Mouse (Mus musculus) bone marrow, adult 2 months (tissue): ENCODE results near the gene Slc38a3. TPM values are rescaled to one million over a fixed set of nuclear protein-coding genes. Genes with fewer than 3 reads are reported as not detected.
A peak's percentile ranks its signal among the peaks of the same experiment; 100 is the strongest.
"Not testable (repeated sequence)": the region's sequence is repeated elsewhere in the genome, so short reads cannot be mapped to it uniquely, and the experiment has no call there.

ENCODE experiments used
- H3K27ac ChIP-seq: fragments of 200-500 bp; 2 replicates; pipeline ENCODE4 v1.5.1; 2012; ENCODE audit warnings: low read depth, mild to moderate bottlenecking, control low read depth, inconsistent platforms, low read length; ENCODE audit not compliant: control insufficient read depth, poor library complexity, insufficient read depth
- H3K4me1 ChIP-seq: fragments of 200-500 bp; 2 replicates; pipeline ENCODE4 v1.6.1; 2011; ENCODE audit warnings: low read length; ENCODE audit not compliant: control insufficient read depth, insufficient read depth
- H3K4me3 ChIP-seq: fragments of 200-500 bp; replicated peaks from 2 replicates; pipeline ENCODE3; 2011; ENCODE audit warnings: mild to moderate bottlenecking, low read depth, low read length, control low read depth; ENCODE audit not compliant: control insufficient read depth
- CTCF ChIP-seq: fragments of 200-500 bp; IDR thresholded peaks from 2 replicates; pipeline ENCODE4 v1.5.1; 2011; ENCODE audit warnings: low read length, control low read depth; ENCODE audit not compliant: control insufficient read depth, insufficient read depth
- POLR2A ChIP-seq: fragments of 200-500 bp; IDR thresholded peaks from 2 replicates; pipeline ENCODE4 v1.6.1; 2011; ENCODE audit warnings: low read depth, mild to moderate bottlenecking, control low read depth, low read length, borderline replicate concordance; ENCODE audit not compliant: control insufficient read depth
- WGBS: fragments of 180-500 bp; shearing (Covaris S2); methylation state at CpG from one replicate; pipeline ENCODE4 v1.1.7; 2018; 5-methylcytosine and 5-hydroxymethylcytosine counted together
- polyA plus RNA-seq: library from polyadenylated mRNA; stranded (reverse); fragments of >200 nt; gene quantifications from 2 replicates; pipeline ENCODE4 v1.2.4, GENCODE M21; 2011; ENCODE audit warnings: low replicate concordance; ENCODE audit not compliant: missing spikeins, insufficient read depth, insufficient read length

Slc38a3 gene
- polyA plus RNA-seq, 1 experiment = 4.7 TPM

DNA sequence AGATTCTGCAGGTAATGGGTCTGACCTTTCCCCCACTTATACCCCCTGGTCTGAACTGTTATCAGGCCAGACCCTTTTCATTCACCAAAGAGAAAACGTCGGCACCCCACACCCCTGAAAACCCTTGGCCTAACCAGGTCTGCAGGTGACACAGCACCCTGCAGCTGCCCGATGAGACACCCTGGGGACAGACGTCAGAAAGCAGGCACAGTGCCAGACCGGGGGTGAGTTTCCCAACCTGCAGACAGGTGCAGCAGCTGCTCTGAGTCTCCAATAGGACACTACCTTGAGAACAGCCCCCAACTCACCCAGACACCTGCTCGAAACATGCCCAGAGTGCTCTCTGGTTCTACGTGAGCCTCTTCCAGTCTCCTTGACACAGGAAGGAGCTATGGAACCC lies 19.6 kb upstream of the Slc38a3 start:
- 69% methylated on average over 7 of the region's 7 CpGs for WGBS
- TF ChIP-seq CTCF (no peak), POLR2A (no peak)

DNA sequence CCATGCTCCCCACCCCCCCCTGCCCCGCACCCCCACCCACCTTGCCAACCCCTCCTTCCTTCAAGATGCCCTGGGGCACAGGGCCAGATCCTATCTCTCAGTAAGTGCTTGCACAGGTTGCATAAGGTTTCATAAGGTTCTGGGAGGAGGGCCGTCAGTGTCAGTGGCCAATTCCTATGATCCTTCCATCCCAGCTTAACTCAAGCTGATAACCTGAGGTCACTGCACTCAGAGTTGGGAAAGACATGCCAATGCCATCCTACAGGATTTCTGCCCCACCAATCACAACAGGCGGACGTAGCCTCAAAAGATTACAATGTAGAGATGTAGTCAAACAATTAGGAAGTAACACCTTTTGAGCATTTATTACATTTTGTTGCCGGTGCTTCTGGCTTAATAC lies 19.1 kb upstream of the Slc38a3 start:
- Histone ChIP-seq H3K4me3 (no peak overlapping the region), H3K4me1 (no peaks in the 10 kb centered on the region), H3K27ac (no peak overlapping the region)
- TF ChIP-seq CTCF = no peak
- 75% methylated on average over 5 of the region's 5 CpGs for WGBS

More for the DNA sequence above, 19.6 kb upstream of the Slc38a3 start:
- Histone ChIP-seq H3K4me1 (no peaks in the 10 kb centered on the region), H3K27ac (no peak overlapping the region), H3K4me3 (no peak overlapping the region)

DNA sequence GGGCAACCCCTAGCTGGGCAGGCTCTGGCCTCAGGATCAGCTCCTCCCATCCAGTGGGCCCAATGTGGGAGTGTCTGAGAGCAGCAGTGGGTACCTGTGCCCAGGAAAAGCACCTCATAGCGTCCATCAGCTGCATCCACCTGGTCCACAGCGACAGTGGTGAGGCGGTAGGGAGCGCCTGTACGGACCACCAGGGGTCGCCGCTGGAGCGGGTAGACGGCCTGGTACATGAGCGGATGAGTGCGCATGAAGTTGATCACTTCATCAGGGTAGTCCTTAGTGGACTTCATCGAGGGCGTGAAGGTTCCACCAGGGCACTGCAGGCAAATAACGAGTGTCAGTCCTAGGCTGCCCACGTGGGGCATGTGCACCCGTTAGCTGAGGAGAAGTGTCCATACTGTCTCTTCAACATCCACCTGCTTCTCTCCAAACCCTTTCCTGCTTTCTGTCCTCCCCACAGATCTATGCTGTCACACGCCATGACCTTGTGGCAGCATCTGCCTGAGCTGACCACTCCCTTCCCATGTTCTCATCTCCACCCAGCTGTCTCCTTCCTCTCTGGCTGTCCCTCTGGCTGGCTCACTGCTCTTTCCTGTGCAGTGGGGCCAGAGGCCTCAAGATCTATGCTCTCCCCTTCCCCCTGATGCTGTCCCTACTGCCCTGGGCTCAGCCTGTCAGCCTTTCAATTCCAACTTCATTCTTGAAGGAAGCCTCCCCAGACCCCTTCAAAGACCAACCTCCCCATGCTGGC lies 16.1 kb upstream of the Slc38a3 start:
- peak; percentile 36; the same call in 1 of the 2 replicates for TF ChIP-seq CTCF
- no peak for TF ChIP-seq POLR2A
- 29% methylated on average over 17 of the region's 17 CpGs for WGBS
- Histone ChIP-seq H3K27ac (no peak overlapping the region), H3K4me3 (no peak overlapping the region), H3K4me1 (no peaks in the 10 kb centered on the region)

DNA sequence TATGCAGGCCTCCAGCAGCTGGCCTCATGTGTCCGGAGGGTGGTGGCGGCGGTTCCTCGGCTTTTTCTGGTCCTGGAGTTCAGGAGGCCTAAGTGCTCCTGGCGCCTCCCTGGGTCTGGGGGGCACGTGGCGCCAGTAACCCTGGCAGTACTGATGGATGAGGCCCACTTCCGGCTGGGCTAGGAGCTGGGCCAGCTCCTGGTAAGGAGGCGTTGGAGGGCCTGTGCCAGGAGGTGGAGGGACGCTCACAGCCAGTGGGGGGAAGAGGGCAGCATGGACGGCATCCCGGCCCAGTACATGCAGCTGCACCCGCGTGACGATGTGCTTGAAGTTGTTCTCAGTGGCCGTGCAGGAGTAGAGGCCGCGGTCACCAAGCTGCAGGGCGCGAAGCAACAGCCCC lies 13.1 kb upstream of the Slc38a3 start:
- Histone ChIP-seq H3K27ac (no peak overlapping the region), H3K4me3 (no peak overlapping the region), H3K4me1 (no peaks in the 10 kb centered on the region)
- no peak for TF ChIP-seq CTCF
- TF ChIP-seq POLR2A = no peak
- WGBS = 85% methylated on average over 20 of the region's 20 CpGs

DNA sequence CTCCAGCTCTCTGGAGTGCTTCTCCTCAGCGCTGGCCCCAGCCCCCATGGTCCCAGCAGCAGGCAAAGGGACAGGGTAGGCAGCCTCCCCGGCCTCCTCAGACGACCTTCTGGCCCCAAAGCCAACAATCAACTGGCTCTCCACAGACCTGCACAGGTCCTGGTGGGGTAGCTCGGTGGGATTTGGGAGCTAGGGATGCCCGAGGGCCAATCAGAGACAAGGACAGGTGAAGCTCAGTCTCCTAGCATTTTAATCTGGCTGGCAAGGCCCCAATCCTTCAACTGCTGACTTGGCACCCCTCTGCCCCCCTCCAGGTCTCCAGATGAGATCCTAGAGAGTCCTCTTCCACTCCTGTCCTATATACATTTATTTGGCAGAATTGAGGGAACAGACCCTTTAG lies 10.2 kb upstream of the Slc38a3 start, which contains the start of gene Gnat1:
Gene Gnat1, minus strand, starts transcription at position 212 of the 400 bp plus-strand sequence.
- TF ChIP-seq POLR2A (no peak), CTCF (no peak)
- WGBS = 58% methylated on average over 5 of the region's 5 CpGs
- H3K4me1 ChIP-seq = peaks cover 2% of the 10 kb centered on the region; the same call in 1 of the 2 replicates
- H3K27ac ChIP-seq = no peak within 1 kb of the TSS
- H3K4me3 ChIP-seq = no peak within 1 kb of the TSS

DNA sequence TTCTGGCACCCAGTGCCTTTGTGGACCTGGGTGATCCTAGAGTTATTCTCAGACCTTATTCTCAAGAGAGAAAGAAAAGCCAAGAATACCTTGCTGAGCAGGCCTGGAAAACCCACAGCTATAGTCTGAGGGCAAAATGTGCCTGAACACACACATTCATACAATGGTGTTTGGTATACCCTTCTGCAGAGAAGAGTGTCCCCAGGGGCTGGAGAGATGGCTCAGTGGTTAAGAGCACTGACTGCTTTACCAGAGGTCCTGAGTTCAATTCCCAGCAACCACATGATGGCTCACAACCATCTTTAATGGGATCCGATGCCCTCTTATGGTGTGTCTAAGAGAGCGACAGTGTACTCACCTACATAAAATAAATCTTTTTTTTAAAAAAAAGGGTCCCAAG lies 9.5 kb upstream of the Slc38a3 start:
- TF ChIP-seq CTCF (no peak), POLR2A (no peak)
- H3K4me3 ChIP-seq = no peak overlapping the region
- peaks cover 2% of the 10 kb centered on the region; the same call in 1 of the 2 replicates for H3K4me1 ChIP-seq
- H3K27ac ChIP-seq = no peak overlapping the region
- WGBS = 88% methylated on average over 2 of the region's 2 CpGs

DNA sequence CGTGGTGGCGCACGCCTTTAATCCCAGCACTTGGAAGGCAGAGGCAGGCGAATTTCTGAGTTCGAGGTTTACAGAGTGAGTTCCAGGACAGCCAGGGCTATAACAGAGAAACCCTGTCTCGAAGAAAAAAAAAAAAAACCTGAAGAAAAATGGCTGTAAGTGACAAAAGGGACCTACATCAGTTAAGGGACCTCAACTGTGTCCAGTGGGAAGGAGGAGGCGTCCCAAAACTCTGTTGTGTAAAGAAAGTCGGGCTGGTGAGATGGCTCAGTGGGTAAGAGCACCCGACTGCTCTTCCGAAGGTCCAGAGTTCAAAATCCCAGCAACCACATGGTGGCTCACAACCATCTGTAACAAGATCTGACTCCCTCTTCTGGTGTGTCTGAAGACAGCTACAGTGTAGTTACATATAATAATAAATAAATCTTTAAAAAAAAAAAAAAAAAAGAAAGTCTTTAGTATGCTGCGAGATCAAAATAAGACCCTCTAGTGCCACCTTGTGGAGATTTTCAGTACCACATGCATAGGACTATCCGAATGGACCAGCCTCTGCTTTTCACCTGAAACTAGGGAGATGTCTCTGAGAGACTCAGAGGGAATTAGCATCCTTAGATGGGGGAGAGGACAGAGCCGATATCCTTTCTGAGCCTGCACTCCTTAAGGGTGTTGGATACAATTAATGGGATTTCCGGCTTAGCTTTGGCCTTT lies 8.6 kb upstream of the Slc38a3 start:
- H3K27ac ChIP-seq, H3K4me1 ChIP-seq, H3K4me3 ChIP-seq: not testable (repeated sequence)
- WGBS = 34% methylated on average over 14 of the region's 14 CpGs

DNA sequence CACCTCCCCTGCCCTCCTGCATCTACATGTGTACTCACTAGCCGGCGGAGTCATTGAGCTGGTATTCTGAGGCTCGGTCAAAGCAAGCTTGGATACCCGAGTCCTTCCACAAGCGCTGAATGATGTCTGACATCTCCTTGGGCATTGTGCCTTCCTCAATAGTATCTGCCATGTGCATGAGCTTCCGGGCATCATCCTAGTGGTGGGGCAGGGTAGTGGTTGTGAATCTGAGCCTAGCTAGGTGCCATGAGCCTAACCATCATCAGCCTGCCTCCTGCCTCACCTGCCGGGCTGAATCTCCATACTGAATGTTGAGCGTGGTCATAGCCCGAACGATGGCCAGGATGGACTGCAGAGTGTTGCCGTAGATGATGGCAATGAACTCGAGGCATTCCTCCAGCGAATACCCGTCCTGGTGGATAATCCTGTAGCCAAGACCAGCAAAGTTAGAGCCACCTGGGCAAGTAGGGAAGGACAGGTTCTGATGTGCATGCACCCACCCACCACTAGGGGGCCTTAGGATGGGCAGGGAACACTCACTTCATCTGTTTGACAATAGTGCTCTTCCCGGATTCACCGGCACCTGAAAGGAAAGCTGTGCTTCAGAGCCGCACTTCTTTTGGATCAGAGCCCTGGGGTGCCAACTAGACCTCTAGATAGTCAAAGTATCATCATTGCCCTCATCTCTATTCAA lies 7.9 kb upstream of the Slc38a3 start:
- H3K4me3 ChIP-seq = no peak overlapping the region
- WGBS = 19% methylated on average over 17 of the region's 17 CpGs

More for the DNA sequence above, 7.9 kb upstream of the Slc38a3 start:
- Histone ChIP-seq H3K27ac (no peak overlapping the region), H3K4me1 (peaks cover 2% of the 10 kb centered on the region; the same call in 1 of the 2 replicates)
- TF ChIP-seq POLR2A (no peak), CTCF (peak; percentile 92)
